Mouse (Mus musculus): ENCODE results near the gene Gpx4. TPM values are rescaled to one million over a fixed set of nuclear protein-coding genes. Genes with fewer than 3 reads are reported as not detected.
A peak's percentile ranks its signal among the peaks of the same experiment; 100 is the strongest.

The Gpx4 gene
- total and polyA plus RNA-seq, 3 experiments: 832 to 1,055 (median 860) TPM

- Histone ChIP-seq H3K27ac (peak overlapping the region; percentile 41; the same call in 1 of the 2 replicates), H3K4me3 (no peak overlapping the region), H3K27me3 (ENCODE audit: control insufficient read depth, insufficient read depth, low read length) (no peaks in the 10 kb centered on the region), H3K36me3 (ENCODE audit: control insufficient read depth, insufficient read depth, low read length) (peaks cover 4% of the 10 kb centered on the region; the same call in 1 of the 2 replicates), H3K4me1 (ENCODE audit: control insufficient read depth, insufficient read depth, low read length) (peaks cover 21% of the 10 kb centered on the region), H3K9ac (ENCODE audit: low read depth, low read length) (no peak overlapping the region; the same call in 1 of the 2 replicates), H3K79me2 (replicated peaks; ENCODE audit: control insufficient read depth, insufficient read depth, low read length) (peaks cover 2% of the 10 kb centered on the region; the same call in 1 of the 2 replicates)
- no peak for DNase-seq
- TF ChIP-seq EP300 (IDR thresholded peaks at IDR 0.05; ENCODE audit: insufficient read depth, low read depth, low read length): no peak
- intact Hi-C loops (cut with DNase I): no loop called here
- WGBS: 80% methylated on average over 8 of the region's 8 CpGs
Observed at GRCm38 (mm10) chr10:80087483-80087882, 40.5 kb downstream of the Gpx4 start.

GRCm38 (mm10) chr10:80089146-80089545 is 42.2 kb downstream of the Gpx4 start:
- peaks cover 7% of the 10 kb centered on the region for H3K79me2 ChIP-seq (replicated peaks; ENCODE audit: control insufficient read depth, insufficient read depth, low read length)
- no peaks in the 10 kb centered on the region for H3K27me3 ChIP-seq (ENCODE audit: control insufficient read depth, insufficient read depth, low read length)
- intact Hi-C loops (cut with DNase I): no loop called here
- peaks cover 25% of the 10 kb centered on the region for H3K4me1 ChIP-seq (ENCODE audit: control insufficient read depth, insufficient read depth, low read length)
- H3K27ac ChIP-seq: no peak overlapping the region
- H3K9ac ChIP-seq (ENCODE audit: low read depth, low read length): no peak overlapping the region
- no peak for DNase-seq
- 64% methylated on average over 4 of the region's 4 CpGs for whole genome bisulfite sequencing
- peaks cover 4% of the 10 kb centered on the region; the same call in 1 of the 2 replicates for H3K36me3 ChIP-seq (ENCODE audit: control insufficient read depth, insufficient read depth, low read length)
- TF ChIP-seq POLR2A (IDR thresholded peaks at IDR 0.05; ENCODE audit: insufficient read depth, low read depth, low read length) (no peak), EP300 (IDR thresholded peaks at IDR 0.05; ENCODE audit: insufficient read depth, low read depth, low read length) (no peak), CTCF (IDR thresholded peaks at IDR 0.05) (no peak)
- no peak overlapping the region for H3K4me3 ChIP-seq

GRCm38 (mm10) chr10:80091527-80091926 is 44.6 kb downstream of the Gpx4 start:
- DNase-seq: peak in 1 of 2 experiments; percentile 27
- peaks cover 12% of the 10 kb centered on the region for H3K79me2 ChIP-seq (replicated peaks; ENCODE audit: control insufficient read depth, insufficient read depth, low read length)
- H3K27ac ChIP-seq: no peak overlapping the region

GRCm38 (mm10) chr10:80092690-80093089 is 45.7 kb downstream of the Gpx4 start:
- intact Hi-C loops (cut with DNase I): loop anchor here (2.0 kb wide), 1 partner anchor 18 kb away; no protein-coding TSS in a partner anchor
- H3K4me3 ChIP-seq: no peak overlapping the region
- H3K9ac ChIP-seq (ENCODE audit: low read depth, low read length): no peak overlapping the region
- no peaks in the 10 kb centered on the region for H3K27me3 ChIP-seq (ENCODE audit: control insufficient read depth, insufficient read depth, low read length)
- no peak for DNase-seq
- TF ChIP-seq CTCF (IDR thresholded peaks at IDR 0.05) (no peak), POLR2A (IDR thresholded peaks at IDR 0.05; ENCODE audit: insufficient read depth, low read depth, low read length) (no peak), EP300 (IDR thresholded peaks at IDR 0.05; ENCODE audit: insufficient read depth, low read depth, low read length) (no peak)
- no peak overlapping the region for H3K27ac ChIP-seq
- peaks cover 13% of the 10 kb centered on the region for H3K79me2 ChIP-seq (replicated peaks; ENCODE audit: control insufficient read depth, insufficient read depth, low read length)
- peaks cover 22% of the 10 kb centered on the region for H3K4me1 ChIP-seq (ENCODE audit: control insufficient read depth, insufficient read depth, low read length)
- 70% methylated on average over 5 of the region's 5 CpGs for WGBS
- no peaks in the 10 kb centered on the region for H3K36me3 ChIP-seq (ENCODE audit: control insufficient read depth, insufficient read depth, low read length)

More at GRCm38 (mm10) chr10:80091527-80091926, 44.6 kb downstream of the Gpx4 start:
- Histone ChIP-seq H3K4me1 (ENCODE audit: control insufficient read depth, insufficient read depth, low read length) (peaks cover 27% of the 10 kb centered on the region), H3K36me3 (ENCODE audit: control insufficient read depth, insufficient read depth, low read length) (no peaks in the 10 kb centered on the region), H3K27me3 (ENCODE audit: control insufficient read depth, insufficient read depth, low read length) (no peaks in the 10 kb centered on the region), H3K4me3 (no peak overlapping the region), H3K9ac (ENCODE audit: low read depth, low read length) (no peak overlapping the region)
- WGBS: 69% methylated on average over 6 of the region's 6 CpGs
- intact Hi-C loops (cut with DNase I): no loop called here
- no peak for TF ChIP-seq EP300 (IDR thresholded peaks at IDR 0.05; ENCODE audit: insufficient read depth, low read depth, low read length)
- TF ChIP-seq CTCF (IDR thresholded peaks at IDR 0.05): no peak
- no peak for TF ChIP-seq POLR2A (IDR thresholded peaks at IDR 0.05; ENCODE audit: insufficient read depth, low read depth, low read length)

- TF ChIP-seq POLR2A (IDR thresholded peaks at IDR 0.05; ENCODE audit: insufficient read depth, low read depth, low read length): no peak
- no peak for TF ChIP-seq CTCF (IDR thresholded peaks at IDR 0.05)
- TF ChIP-seq EP300 (IDR thresholded peaks at IDR 0.05; ENCODE audit: insufficient read depth, low read depth, low read length): no peak
- Histone ChIP-seq H3K79me2 (replicated peaks; ENCODE audit: control insufficient read depth, insufficient read depth, low read length) (peaks cover 13% of the 10 kb centered on the region), H3K4me3 (no peak overlapping the region), H3K36me3 (ENCODE audit: control insufficient read depth, insufficient read depth, low read length) (no peaks in the 10 kb centered on the region), H3K27ac (peak overlapping the region; percentile 23; the same call in 1 of the 2 replicates), H3K27me3 (ENCODE audit: control insufficient read depth, insufficient read depth, low read length) (no peaks in the 10 kb centered on the region), H3K9ac (ENCODE audit: low read depth, low read length) (no peak overlapping the region), H3K4me1 (ENCODE audit: control insufficient read depth, insufficient read depth, low read length) (peaks cover 25% of the 10 kb centered on the region)
- intact Hi-C loops (cut with DNase I): no loop called here
- 84% methylated on average over 6 of the region's 6 CpGs for WGBS
- DNase-seq: no peak
Observed at GRCm38 (mm10) chr10:80094085-80094484, 47.1 kb downstream of the Gpx4 start.

- H3K4me1 ChIP-seq (ENCODE audit: control insufficient read depth, insufficient read depth, low read length): peaks cover 25% of the 10 kb centered on the region
- DNase-seq: no peak
- WGBS: 62% methylated on average over 3 of the region's 3 CpGs
- intact Hi-C loops (cut with DNase I): no loop called here
- no peak overlapping the region for H3K27ac ChIP-seq
- no peaks in the 10 kb centered on the region for H3K27me3 ChIP-seq (ENCODE audit: control insufficient read depth, insufficient read depth, low read length)
- peaks cover 14% of the 10 kb centered on the region for H3K79me2 ChIP-seq (replicated peaks; ENCODE audit: control insufficient read depth, insufficient read depth, low read length)
- H3K9ac ChIP-seq (ENCODE audit: low read depth, low read length): no peak overlapping the region
- TF ChIP-seq POLR2A (IDR thresholded peaks at IDR 0.05; ENCODE audit: insufficient read depth, low read depth, low read length) (no peak), EP300 (IDR thresholded peaks at IDR 0.05; ENCODE audit: insufficient read depth, low read depth, low read length) (no peak), CTCF (IDR thresholded peaks at IDR 0.05) (no peak)
- no peak overlapping the region for H3K4me3 ChIP-seq
- H3K36me3 ChIP-seq (ENCODE audit: control insufficient read depth, insufficient read depth, low read length): no peaks in the 10 kb centered on the region
Observed at GRCm38 (mm10) chr10:80094684-80095083, 47.7 kb downstream of the Gpx4 start.

Data from heart, adult 2 months (tissue).